Mouse (Mus musculus) urinary bladder, postnatal 36 days (tissue): ENCODE measurements around the gene Adcy2.

Source experiments
- DNase-seq, 2 experiments: peaks; one replicate each; pipeline ENCODE4 v3.0.0; 2022; ENCODE audit warnings: low spot score in 2 of 2, mixed read lengths in 1 of 2

Gene Adcy2

GRCm38 (mm10) chr13:68828441-68828840 is 170.9 kb downstream of the Adcy2 start:
- no peak for DNase-seq

GRCm38 (mm10) chr13:68826461-68826860 is 172.9 kb downstream of the Adcy2 start:
- DNase-seq: no peak

DNA sequence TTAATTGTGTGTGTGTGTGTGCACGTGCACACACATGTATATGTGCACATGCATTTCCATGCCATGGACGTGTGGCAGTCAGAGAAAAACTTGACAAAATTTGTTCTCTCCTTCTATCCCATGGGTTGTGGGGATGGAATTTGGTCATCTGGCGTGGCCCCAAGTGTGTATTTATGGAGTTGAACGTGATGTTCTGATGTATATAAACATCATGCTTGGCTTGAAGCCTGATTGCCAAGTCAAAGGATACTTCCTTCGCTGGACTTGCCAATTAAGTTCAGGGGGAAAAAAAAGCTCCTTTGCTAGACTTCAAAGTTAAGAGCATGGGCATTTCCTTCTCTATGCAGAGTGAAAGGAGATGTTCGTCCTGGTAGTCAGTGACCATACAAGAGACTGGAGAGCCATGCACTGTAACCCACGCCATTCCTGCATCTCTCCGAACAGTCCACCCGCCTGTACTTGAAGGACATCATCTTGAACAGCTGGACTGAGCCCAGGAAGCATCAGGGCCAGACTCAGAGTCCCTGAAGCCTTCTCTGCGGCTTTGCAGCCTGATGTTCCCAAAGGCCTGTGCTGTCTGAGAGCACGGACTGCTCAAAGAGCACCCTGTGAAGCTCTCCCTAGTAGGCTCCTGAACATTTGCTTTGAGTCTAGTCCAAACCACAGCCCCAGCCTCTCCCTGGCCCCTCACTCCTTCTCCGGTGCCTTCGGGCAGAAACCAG is 178.3 kb downstream of the Adcy2 start:
- DNase-seq: no peak

DNA sequence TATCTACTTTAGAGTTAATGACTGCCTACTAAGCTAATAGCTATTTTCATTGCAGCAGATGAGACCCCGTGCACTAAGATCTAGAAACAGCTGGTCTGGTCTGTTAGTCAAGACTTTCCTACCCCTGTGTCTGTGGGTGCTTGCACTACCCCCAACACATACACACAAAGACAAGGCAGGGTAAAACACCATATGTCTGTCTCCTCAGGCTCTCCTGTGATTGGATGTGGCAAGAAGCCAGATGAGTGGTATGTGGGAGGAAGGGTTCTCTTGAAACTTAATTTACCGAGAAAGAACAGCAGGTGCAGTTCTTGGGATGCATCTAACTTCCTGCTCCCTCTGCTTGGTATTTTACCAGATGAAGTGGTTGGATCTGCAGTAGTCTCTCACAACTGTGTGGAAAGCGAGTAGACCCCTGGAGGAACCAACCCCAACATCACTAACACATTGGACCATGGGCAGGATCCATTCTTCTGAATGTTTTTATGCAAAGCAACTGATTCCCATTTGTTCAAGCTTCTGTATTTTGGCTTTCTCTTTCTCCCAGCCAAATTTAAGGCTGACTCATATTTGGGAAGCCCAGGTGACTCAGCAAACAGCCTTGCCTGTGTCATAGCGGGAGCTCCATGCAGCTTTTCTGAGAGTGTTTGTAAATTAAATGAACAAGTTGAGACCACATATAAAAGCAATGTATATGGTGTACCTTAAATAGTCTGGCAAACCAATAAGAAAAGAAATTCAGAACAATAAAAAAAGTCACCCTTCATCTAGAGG is 183.4 kb downstream of the Adcy2 start:
- DNase-seq: no peak

DNA sequence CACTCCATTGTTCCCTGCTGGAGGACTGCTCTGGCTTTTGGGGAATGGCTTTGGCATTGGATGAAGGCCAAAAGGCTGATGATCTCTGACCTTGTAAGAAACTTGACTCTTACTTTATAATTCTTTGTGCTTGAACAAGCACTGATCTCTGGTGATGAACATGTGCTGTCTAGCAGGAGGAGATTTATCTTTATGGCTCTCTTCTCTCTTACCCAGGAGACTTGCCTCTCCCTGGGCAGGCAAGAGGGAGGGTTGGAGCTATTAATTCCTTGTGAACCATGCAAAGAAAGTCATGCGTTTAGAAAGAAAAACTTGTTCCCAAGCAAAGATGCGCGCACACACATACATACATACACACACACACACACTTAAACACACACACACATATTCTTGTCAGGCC is 188.2 kb downstream of the Adcy2 start:
- no peak for DNase-seq

DNA sequence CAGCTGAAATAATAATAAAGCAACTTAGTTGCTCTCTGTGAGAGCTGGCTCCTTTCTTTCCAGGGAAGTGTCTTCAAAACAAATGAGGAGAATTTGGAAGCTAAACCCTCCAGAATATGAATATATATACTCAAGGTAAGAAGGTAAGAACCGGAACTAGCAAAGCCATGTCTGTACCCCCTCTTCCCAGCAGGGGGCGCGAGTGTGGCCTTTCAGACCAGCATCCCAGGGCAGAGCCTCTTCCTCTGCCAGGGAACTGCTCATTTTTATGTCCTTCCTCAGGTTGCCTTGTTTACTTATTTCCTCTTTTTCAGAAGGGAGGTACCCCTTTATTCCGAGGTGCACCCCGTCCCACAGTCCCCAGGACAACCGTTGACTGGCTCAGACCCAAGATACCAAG is 199.6 kb downstream of the Adcy2 start:
- no peak for DNase-seq

- peak; percentile 8 to 38 for DNase-seq
Measured at GRCm38 (mm10) chr13:68793286-68793685, 206.1 kb downstream of the Adcy2 start.

- no peak for DNase-seq
Measured at GRCm38 (mm10) chr13:68787286-68788061, 211.9 kb downstream of the Adcy2 start.

DNA sequence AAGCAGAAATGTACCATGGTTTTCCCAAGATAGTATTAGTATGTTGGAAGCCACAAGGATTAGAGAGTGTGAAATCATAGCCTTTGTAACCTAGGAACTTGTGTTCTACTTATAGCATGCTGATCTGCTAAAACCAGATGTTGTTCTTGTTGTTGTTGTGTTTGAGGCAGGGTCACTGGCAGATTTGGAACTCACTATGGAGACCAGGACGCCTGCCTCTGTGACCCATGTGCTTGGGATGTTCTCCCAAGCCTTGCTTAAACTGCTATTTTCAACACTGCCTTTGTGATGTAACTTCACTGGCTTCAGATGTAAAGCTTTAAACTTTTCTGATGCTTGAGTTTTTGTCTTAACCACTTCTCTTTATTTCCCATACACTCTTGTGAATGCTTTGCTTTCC is 216.2 kb downstream of the Adcy2 start:
- DNase-seq: no peak

DNA sequence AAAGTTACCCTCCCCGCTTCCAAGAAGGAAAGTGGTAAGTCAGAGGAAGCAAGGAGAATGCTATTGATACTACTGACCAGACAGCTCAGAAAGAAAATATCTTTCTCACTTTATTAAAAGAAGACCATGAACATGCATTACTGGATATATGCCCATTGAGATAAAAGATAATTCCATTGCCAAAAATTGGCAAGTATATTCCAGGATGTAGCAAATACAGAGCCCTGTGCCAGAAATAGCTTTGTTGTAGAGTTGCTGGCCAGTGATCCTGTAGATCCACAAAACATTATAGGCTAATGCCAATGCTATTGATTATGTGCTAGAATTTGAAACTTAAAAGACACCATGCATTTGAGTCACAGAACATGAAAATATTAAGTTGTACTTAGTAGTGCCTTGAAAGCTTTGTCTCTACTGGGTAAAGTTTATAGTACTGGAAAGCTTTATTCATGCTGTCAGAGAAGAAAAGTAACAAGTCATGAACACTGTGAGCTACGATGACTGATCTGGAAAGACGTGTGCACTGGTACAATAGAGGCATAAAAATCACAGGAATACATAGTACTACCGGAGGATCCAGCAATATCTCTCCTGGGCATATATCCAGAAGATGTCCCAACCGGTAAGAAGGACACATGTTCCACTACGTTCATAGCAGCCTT is 221.2 kb downstream of the Adcy2 start:
- DNase-seq: no peak

DNA sequence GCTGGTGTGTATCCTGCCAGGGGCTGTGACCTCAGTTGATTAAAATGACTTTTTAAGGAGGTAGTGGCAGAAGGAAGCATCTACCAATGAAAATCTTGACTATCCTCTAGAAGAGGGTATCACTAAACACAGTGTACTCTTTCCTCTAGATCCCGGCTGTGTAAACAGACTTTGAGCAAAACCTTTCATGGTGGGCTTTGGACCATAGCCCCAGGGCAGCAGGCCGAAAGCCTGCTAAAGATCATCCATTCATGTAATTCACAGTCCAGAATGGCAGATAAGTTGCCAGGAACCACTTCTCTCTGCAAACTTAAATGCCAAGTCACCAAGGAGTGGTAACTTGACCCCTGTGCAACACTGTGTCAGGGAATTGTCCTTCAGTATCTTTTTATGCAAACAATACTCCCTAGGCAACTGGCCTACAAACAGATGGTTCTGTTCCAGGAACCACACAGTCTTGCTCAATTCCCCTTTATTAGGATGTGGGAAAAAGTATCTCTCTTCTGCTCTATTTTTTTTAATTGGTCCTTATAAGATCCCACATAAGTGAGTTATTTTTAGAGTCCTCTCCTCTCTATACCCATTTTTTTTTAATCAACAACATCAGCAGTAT is 225.6 kb downstream of the Adcy2 start:
- DNase-seq: no peak

- DNase-seq: no peak
Measured at GRCm38 (mm10) chr13:68768588-68768987, 230.8 kb downstream of the Adcy2 start.

GRCm38 (mm10) chr13:68765896-68766578 is 233.3 kb downstream of the Adcy2 start:
- no peak for DNase-seq

- no peak for DNase-seq
Measured at GRCm38 (mm10) chr13:68764614-68765013, 234.7 kb downstream of the Adcy2 start.

GRCm38 (mm10) chr13:68749801-68750200 is 249.5 kb downstream of the Adcy2 start:
- no peak for DNase-seq

DNA sequence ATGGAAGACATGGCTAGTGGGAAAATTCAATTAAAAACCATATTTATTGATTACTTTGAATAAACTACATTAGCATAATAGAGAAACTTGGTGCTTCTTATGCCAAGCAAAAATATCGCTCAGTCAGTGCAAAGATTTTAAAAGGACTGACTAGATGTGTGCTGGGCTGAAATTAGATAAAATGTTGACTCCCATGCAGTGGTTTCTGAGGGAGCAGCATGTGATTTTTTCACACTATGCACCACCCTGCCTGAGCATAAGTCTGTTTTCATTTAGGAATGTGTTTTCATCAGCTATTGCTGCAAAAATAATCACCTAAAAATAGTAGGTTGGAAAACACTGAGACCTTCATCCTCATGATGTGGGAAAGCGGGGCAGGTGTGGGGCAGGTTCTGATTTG is 250.0 kb downstream of the Adcy2 start:
- no peak for DNase-seq

DNA sequence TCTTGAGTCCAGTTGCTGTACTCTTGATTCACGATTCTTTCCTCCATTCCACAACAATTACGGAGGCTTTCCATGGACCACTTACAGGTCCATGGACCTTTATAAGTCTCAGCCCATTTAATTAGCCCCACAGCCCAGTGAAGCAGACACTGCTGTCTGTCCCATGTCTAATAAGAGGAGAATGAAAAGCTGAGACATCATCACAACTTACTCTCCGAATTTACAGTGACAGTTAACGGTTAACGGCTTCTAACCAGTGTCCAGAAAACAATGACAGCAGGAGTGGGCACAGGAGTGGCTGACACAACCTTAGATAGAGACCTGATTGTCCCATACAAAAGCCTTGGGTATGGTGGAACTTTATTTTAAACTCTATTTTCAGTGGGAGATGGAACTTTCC is 253.9 kb downstream of the Adcy2 start:
- no peak for DNase-seq

GRCm38 (mm10) chr13:68712661-68713060 is 286.7 kb downstream of the Adcy2 start:
- DNase-seq: no peak

GRCm38 (mm10) chr13:68707296-68707747 is 292.0 kb downstream of the Adcy2 start:
- no peak for DNase-seq

DNA sequence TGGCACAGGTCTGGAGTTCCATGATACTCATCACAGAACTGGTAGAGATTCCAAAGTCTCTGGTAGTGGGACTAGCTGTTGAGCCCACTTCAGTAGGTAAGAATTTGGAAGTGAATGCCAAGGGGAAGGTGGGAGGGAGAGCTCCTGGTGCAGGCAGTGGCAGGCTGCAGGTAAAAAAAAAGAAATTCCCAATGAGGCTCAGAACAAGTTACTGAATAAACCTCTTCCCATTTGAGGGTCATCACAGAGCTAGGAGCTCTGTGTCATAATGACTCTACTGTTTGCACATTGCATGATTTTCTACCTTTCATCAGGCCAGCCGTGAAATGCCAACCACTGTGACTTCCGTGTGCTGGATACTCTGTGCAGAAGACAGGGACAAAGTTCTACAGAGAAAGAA is 314.4 kb downstream of the Adcy2 start:
- no peak for DNase-seq

GRCm38 (mm10) chr13:68680429-68680828 is 318.9 kb downstream of the Adcy2 start:
- DNase-seq: no peak
